Mouse (Mus musculus): ENCODE measurements around the gene Olfr694.
"Not testable (repeated sequence)": the region's sequence is repeated elsewhere in the genome, so short reads cannot be mapped to it uniquely, and the experiment has no call there.

Gene Olfr694

DNA sequence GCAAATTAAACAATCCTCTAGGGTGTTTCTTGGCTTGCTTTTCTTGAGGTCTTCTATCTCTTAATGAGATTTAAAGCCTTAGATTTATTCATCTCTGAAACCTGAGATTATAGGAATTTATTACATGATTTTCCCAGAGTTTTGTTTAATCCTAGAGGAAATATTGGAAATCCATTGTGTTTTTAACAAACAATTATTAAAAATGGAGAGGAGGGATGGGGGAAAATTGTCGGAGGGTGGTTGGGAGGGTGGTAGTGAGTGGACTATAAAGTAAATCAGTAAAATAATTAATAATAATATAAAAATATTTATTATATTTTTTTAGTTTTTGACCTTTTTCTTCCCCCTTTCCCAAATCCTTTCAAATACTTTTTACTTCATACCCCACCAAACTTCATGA, at the start of gene Olfr694:
TSS of gene Olfr694 (minus strand) at position 101 of the 400 bp plus-strand sequence.
- DNase-seq: no peak

- no peak for DNase-seq
Measured at GRCm38 (mm10) chr7:106737028-106737427, 45.4 kb upstream of the Olfr694 start.

- no peak for DNase-seq
Measured at GRCm38 (mm10) chr7:106733717-106734116, 42.1 kb upstream of the Olfr694 start.

DNA sequence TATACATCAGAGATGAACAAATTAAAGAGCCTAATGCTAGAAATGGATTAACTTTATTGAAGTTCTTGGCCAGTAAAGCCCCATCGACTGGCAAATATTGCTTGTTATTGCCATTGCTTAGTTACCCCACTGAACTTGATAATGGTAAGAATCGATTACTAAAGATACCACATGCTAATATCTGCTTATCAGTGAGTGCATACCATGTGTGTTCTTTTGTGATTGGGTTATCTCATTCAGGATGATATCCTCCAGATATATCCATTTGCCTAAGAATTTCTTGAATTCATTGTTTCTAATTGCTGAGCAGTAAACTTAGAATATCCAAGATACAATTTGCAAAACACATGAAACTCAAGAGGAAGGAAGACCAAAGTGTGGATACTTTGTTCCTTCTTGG, 34.0 kb upstream of the Olfr694 start:
- not testable (repeated sequence) for DNase-seq

DNA sequence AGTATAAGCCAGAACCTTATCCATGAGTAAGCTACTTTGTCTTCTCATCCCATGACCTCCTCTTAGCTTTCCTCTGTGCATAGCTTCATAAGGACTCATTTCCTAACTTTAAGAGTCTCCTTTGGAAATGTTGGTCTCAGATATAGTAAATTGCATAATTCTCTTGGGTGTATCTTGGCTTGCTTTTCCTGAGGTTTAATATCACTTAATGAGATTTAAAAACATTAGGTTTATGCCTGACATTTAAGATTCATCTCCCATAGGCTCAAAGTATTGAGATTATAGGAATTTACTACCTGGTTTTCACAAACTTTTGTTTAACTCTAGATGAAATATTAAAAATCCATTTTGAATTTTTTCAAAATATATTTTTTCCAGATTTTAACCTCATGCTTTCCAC, 24.7 kb upstream of the Olfr694 start, which contains the start of gene Olfr695:
TSS of gene Olfr695 (minus strand) at position 101 of the 400 bp plus-strand sequence.
- DNase-seq: no peak

- DNase-seq: no peak
Measured at GRCm38 (mm10) chr7:106711463-106711862, 19.8 kb upstream of the Olfr694 start.

DNA sequence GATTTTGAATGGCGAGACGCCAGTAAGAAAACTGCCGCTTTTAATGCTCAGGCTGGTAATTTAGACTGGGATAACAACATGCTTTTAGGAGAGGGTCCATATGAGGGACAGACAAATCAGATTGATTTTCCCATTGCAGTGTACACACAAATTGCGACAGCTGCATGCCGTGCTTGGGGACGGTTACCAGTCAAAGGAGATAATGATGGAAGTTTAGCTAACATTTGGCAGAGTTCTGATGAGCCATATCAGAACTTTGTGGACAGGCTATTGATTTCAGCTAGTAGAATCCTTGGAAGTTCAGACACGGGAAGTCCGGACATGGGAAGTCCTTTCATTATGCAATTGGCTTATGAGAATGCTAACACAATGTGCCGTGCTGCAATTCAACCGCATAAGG, 16.1 kb upstream of the Olfr694 start:
- DNase-seq: not testable (repeated sequence)

DNA sequence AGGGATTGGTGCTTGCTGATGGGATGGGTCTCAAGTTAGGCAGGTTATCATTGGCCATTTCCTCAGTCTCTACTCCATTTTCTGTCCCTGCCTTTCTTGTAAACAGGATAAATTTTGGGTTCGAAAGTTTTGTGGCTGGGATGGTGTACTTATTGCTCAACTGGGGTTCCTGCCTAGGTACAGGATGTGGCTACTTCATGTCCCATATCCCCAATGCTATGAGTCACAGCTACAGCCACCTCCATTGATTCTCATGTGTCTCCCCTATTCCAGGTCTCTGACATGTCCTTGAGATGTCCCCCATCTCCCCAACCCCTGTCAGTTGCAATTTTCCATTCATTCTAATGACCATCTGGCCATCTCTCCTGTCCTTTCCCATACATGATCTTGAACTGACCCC, 5.3 kb upstream of the Olfr694 start:
- no peak for DNase-seq

- no peak for DNase-seq
Measured at GRCm38 (mm10) chr7:106692976-106693375, 1.4 kb upstream of the Olfr694 start.

DNA sequence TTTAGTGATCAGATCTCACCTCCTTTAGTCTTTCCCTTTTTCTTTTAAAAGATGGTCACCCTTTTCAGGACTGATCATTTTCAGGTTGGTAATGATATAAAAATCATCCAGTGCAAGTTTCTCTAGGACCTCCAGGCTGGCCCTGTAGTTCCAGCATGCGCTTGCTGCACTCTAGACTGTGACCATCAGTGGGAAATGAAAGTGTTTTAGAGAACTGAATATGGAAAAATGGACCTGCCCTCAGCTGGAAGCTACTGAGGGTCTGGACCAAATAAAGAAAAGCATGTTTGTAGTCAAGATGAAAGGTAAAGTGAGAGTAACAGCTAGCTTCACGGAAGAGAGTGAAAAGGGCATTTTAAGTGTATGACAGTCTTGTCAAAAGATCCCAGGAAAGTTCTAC, 6.2 kb downstream of the Olfr694 start:
- no peak for DNase-seq

GRCm38 (mm10) chr7:106680484-106680883, 11.1 kb downstream of the Olfr694 start, which contains the start of gene Olfr693:
Gene Olfr693 (minus strand): TSS chr7:106680584.
- DNase-seq: no peak

- DNase-seq: no peak
Measured at GRCm38 (mm10) chr7:106652344-106652652, 39.3 kb downstream of the Olfr694 start.

- DNase-seq: no peak
Measured at GRCm38 (mm10) chr7:106651555-106652343, 39.9 kb downstream of the Olfr694 start.

GRCm38 (mm10) chr7:106649774-106650173, 41.8 kb downstream of the Olfr694 start:
- DNase-seq: no peak

GRCm38 (mm10) chr7:106645261-106645660, 46.4 kb downstream of the Olfr694 start:
- DNase-seq: no peak

- no peak for DNase-seq
Measured at GRCm38 (mm10) chr7:106644222-106644870, 47.3 kb downstream of the Olfr694 start.

DNA sequence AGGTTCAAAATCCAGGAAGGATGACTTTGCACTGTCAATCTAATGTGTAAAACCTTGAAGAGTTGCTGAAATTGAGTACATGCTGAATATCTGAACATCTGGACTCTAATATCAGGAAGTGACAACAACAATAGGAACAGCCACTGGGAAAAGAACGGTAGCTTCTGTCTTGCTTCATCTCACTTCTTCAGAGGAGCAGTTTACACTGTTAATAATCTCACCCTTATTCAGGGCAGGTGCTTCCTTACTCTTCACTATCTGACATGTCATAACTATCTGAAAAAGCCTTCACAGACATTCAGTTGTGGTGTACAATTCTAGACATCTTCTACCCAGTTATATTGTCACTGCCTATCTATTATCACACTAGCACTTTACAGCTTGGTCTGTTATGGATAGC, 50.8 kb downstream of the Olfr694 start:
- no peak for DNase-seq

DNA sequence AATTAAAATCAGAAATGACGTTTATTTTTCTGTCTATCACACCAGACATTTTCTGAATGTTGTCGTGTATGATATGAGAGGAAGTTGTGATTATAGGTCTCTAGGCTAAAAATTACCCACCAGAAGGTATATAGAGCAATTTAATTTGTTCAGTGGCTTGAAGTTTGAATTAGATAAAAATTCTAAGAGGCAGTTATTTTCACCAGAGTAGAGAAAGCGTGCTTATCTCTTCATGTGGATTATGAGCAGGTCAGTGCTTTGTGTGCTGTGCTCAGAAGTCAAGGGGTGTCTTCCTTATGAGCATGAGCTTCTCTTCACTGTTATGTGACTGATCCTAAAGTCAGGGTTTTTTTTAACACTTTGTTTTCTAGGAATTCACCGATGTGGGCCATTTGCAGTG, 56.1 kb downstream of the Olfr694 start:
- no peak for DNase-seq
